Mouse (Mus musculus) limb, embryonic 12.5 days (tissue): ENCODE data around the gene Vmn1r115. TPM values are rescaled to one million over a fixed set of nuclear protein-coding genes. Genes with fewer than 3 reads are reported as not detected.
"Not testable (repeated sequence)": the region's sequence is repeated elsewhere in the genome, so short reads cannot be mapped to it uniquely, and the experiment has no call there.

Experiments
- ATAC-seq: fragments of 200-750 bp; cut with Nextera tagmentation; 2 replicates; pipeline ENCODE4 v1.8.0; 2017; ENCODE audit warnings: low read depth, moderate TSS enrichment; ENCODE audit not compliant: insufficient number of reproducible peaks, insufficient read depth, low FRiP score, low TSS enrichment
- H3K27ac ChIP-seq: fragments of 300-500 bp; sonication (generic); 2 replicates; pipeline ENCODE4 v1.5.1; 2016; ENCODE audit warnings: mild to moderate bottlenecking, moderate library complexity
- H3K27me3 ChIP-seq: fragments of 300-500 bp; sonication (generic); 2 replicates; pipeline ENCODE4 v1.6.1; 2016; ENCODE audit warnings: mild to moderate bottlenecking, moderate library complexity
- H3K36me3 ChIP-seq: fragments of 300-500 bp; sonication (generic); 2 replicates; pipeline ENCODE4 v1.6.1; 2016; ENCODE audit warnings: mild to moderate bottlenecking, moderate library complexity
- H3K4me1 ChIP-seq: fragments of 300-500 bp; sonication (generic); replicated peaks from 2 replicates; pipeline ENCODE4 v1.6.1; 2016
- H3K4me2 ChIP-seq: fragments of 300-500 bp; sonication (generic); 2 replicates; pipeline ENCODE4 v1.6.1; 2016; ENCODE audit warnings: mild to moderate bottlenecking, moderate library complexity
- H3K4me3 ChIP-seq: fragments of 300-500 bp; sonication (generic); replicated peaks from 2 replicates; pipeline ENCODE4 v1.5.1; 2016; ENCODE audit warnings: mild to moderate bottlenecking
- H3K9ac ChIP-seq: fragments of 300-500 bp; sonication (generic); replicated peaks from 2 replicates; pipeline ENCODE4 v1.6.1; 2016; ENCODE audit warnings: mild to moderate bottlenecking, moderate library complexity
- H3K9me3 ChIP-seq: fragments of 300-500 bp; sonication (generic); 2 replicates; pipeline ENCODE4 v1.6.1; 2016; ENCODE audit warnings: mild to moderate bottlenecking, moderate library complexity
- WGBS: fragments of 180-500 bp; shearing (Covaris S2); methylation state at CpG from one replicate; pipeline ENCODE4 v1.1.7; 2016; 5-methylcytosine and 5-hydroxymethylcytosine counted together
- polyA plus RNA-seq: library from polyadenylated mRNA; unstranded; fragments of >200 nt; fragmentation: Nextera tagmentation; extraction: Ambion mirVana; gene quantifications from 2 replicates; pipeline ENCODE4 v1.2.1, GENCODE M21; 2016

Gene Vmn1r115
- polyA plus RNA-seq: not detected in 2 replicates

DNA sequence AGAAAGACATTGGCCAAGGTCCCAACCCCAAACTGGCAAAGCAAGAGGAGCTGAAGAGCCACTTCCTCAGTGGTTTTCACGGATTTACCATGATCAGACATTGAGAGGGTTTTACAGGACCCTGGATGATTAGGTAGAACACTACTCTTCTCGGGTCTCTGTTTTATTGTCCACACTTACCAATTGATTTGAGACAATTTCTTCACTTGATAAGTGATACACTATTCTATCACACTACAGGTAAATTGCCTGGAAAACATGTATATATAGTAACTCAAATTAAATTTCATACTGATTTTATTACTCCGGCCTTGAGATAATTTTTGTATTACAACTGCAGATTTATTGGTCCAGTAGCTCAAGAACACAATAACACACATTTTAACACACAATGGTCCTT is at the start of gene Vmn1r115:
Vmn1r115 (minus strand) TSS at position 101 of the 400 bp plus-strand sequence.
- H3K9me3 ChIP-seq, H3K27me3 ChIP-seq, H3K9ac ChIP-seq, ATAC-seq, H3K4me2 ChIP-seq, H3K4me3 ChIP-seq, H3K36me3 ChIP-seq, H3K4me1 ChIP-seq, H3K27ac ChIP-seq: not testable (repeated sequence)
- WGBS: 100% methylated on average over 1 of the region's 3 CpGs

DNA sequence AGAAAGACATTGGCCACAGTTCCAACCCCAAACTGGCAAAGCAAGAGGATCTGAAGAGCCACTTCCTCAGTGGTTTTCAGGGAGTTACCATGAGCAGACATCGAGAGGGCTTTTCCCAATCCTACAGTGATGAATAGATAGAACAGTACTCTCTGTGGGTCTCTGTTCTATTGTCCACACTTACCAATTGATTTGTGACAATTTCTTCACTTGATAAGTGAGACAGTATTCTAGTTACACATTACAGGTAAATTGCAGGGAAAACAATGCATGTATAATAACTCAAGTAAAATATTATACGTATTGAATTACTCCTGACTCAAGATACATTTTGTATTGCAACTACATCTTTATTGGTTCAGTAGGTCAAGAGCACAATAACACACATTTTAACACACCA is 39.2 kb upstream of the Vmn1r115 start, which contains the start of gene Vmn1r117:
Vmn1r117 (minus strand) TSS at position 101 of the 400 bp plus-strand sequence.
- H3K27ac ChIP-seq, H3K36me3 ChIP-seq, H3K9ac ChIP-seq, ATAC-seq, H3K4me1 ChIP-seq, H3K4me2 ChIP-seq, H3K9me3 ChIP-seq, H3K4me3 ChIP-seq, H3K27me3 ChIP-seq: not testable (repeated sequence)
- WGBS: no CpG with 5 or more reads among the region's 2 CpGs

DNA sequence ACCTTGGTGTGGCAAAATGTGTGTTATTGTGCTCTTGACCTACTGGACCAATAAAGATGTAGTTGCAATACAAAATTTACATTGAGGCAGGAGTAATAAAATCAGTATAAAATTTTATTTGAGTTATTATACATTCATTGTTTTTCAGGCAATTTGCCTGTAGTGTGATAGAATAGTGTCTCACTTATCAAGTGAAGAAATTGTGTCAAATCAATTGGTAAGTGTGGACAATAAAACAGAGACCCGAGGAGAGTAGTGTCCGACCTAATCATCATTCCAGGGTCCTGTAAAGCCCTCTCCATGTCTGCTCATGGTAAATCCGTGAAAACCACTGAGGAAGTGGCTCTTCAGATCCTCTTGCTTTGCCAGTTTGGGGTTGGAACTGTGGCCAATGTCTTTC is 27.2 kb upstream of the Vmn1r115 start, which contains the start of gene Vmn1r116:
Vmn1r116 (plus strand) TSS at position 301 of the 400 bp plus-strand sequence.
- ATAC-seq, H3K4me3 ChIP-seq, H3K36me3 ChIP-seq, H3K27ac ChIP-seq, H3K27me3 ChIP-seq, H3K4me2 ChIP-seq, H3K9ac ChIP-seq, H3K9me3 ChIP-seq, H3K4me1 ChIP-seq: not testable (repeated sequence)
- WGBS: 67% methylated on average over 3 of the region's 3 CpGs

DNA sequence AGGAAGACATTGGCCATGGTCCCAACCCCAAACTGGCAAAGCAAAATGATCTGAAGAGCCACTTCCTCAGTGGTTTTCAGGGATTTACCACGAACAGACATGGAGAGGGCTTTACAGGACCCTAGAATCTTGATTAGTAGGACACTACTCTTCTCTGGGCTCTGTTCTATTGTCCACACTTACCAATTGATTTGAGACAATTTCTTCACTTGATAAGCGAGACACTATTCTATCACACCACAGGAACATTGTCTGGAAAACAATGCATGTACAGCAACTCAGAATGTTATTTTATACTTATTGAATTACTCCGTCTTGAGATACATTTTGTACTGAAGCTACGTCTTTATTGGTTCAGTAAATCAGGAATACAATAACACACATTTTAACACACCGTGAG is 32.7 kb downstream of the Vmn1r115 start, which contains the start of gene Vmn1r114:
Vmn1r114 (minus strand) TSS at position 101 of the 400 bp plus-strand sequence.
- H3K9ac ChIP-seq, H3K36me3 ChIP-seq, H3K27me3 ChIP-seq, H3K4me2 ChIP-seq, H3K27ac ChIP-seq, H3K4me3 ChIP-seq, H3K9me3 ChIP-seq, H3K4me1 ChIP-seq, ATAC-seq: not testable (repeated sequence)
- WGBS: no CpG with 5 or more reads among the region's 5 CpGs

Other genes starting within 250 kb of the Vmn1r115 start
- not detected in 2 replicates for gene Gm4513, start 246.0 kb downstream of the Vmn1r115 start, polyA plus RNA-seq
- not detected in 2 replicates for gene Vmn1r107, start 176.1 kb downstream of the Vmn1r115 start, polyA plus RNA-seq
- not detected in 2 replicates for gene Vmn1r111, start 141.8 kb downstream of the Vmn1r115 start, polyA plus RNA-seq
- gene Gm10668, start 114.4 kb downstream of the Vmn1r115 start, polyA plus RNA-seq: not detected in 2 replicates
- gene Vmn1r112, start 73.8 kb downstream of the Vmn1r115 start, polyA plus RNA-seq: not detected in 2 replicates
- gene Vmn1r113, start 57.7 kb downstream of the Vmn1r115 start, polyA plus RNA-seq: not detected in 2 replicates
- gene Vmn1r114, start 32.8 kb downstream of the Vmn1r115 start, polyA plus RNA-seq: not detected in 2 replicates
- gene Vmn1r116, start 27.3 kb upstream of the Vmn1r115 start, polyA plus RNA-seq: not detected in 2 replicates
- not detected in 2 replicates for gene Vmn1r117, start 39.1 kb upstream of the Vmn1r115 start, polyA plus RNA-seq
- gene Vmn1r118, start 67.4 kb upstream of the Vmn1r115 start, polyA plus RNA-seq: not detected in 2 replicates
- gene Vmn1r119, start 167.5 kb upstream of the Vmn1r115 start, polyA plus RNA-seq: not detected in 2 replicates
- gene Vmn1r120, start 208.8 kb upstream of the Vmn1r115 start, polyA plus RNA-seq: not detected in 2 replicates